Mouse (Mus musculus) G1E (cell line): ENCODE data around the gene Tmem91. TPM values are rescaled to one million over a fixed set of nuclear protein-coding genes. Genes with fewer than 3 reads are reported as not detected.

Experiments
- ATAC-seq: 2 replicates; pipeline ENCODE4 v1.8.0; 2016; ENCODE audit warnings: mild to moderate bottlenecking; ENCODE audit not compliant: insufficient number of reproducible peaks, poor library complexity, low FRiP score, severe bottlenecking; ENCODE audit errors: extremely low read depth
- DNase-seq: peaks from one replicate; pipeline ENCODE4 v3.0.0; 2012; ENCODE audit warnings: low spot score
- H3K27me3 ChIP-seq: 2 replicates; pipeline ENCODE4 v1.6.1; 2012; ENCODE audit warnings: mild to moderate bottlenecking, low read length, inconsistent platforms; ENCODE audit not compliant: insufficient read depth
- H3K36me3 ChIP-seq: replicated peaks from 2 replicates; pipeline ENCODE3; 2012; ENCODE audit warnings: mild to moderate bottlenecking, inconsistent platforms
- H3K4me1 ChIP-seq: 2 replicates; pipeline ENCODE4 v1.6.1; 2012; ENCODE audit warnings: low read depth, low read length, inconsistent platforms, mixed read lengths; ENCODE audit not compliant: insufficient read depth
- H3K4me3 ChIP-seq: 2 replicates; pipeline ENCODE4 v1.5.1; 2012; ENCODE audit warnings: low read depth, mild to moderate bottlenecking, inconsistent platforms, low read length, moderate library complexity, mixed read lengths
- H3K9me3 ChIP-seq: replicated peaks from 2 replicates; pipeline ENCODE4 v1.6.1; 2012; ENCODE audit warnings: inconsistent platforms
- CTCF ChIP-seq: IDR thresholded peaks from 2 replicates; pipeline ENCODE4 v1.5.1; 2012; ENCODE audit warnings: low read depth, low read length, inconsistent platforms, mixed read lengths
- GATA1 ChIP-seq: IDR thresholded peaks from 2 replicates; pipeline ENCODE4 v1.6.1; 2012; ENCODE audit warnings: borderline replicate concordance, low read length, inconsistent platforms, mixed read lengths
- GATA2 ChIP-seq: IDR thresholded peaks from 2 replicates; pipeline ENCODE4 v1.6.1; 2012; ENCODE audit warnings: low read depth, low read length, inconsistent platforms, borderline replicate concordance
- POLR2AphosphoS5 ChIP-seq: IDR thresholded peaks from 2 replicates; pipeline ENCODE4 v1.6.1; 2012; ENCODE audit warnings: low read depth, low read length, inconsistent platforms; ENCODE audit not compliant: insufficient replicate concordance
- TAL1 ChIP-seq: conservative IDR thresholded peaks from 2 replicates; pipeline ENCODE4 v1.6.1; 2012; ENCODE audit warnings: low read depth, low read length, inconsistent platforms, mixed read lengths
- polyA plus RNA-seq: library from polyadenylated mRNA; stranded (reverse); fragments of >175 nt; gene quantifications from 2 replicates; pipeline ENCODE4 v1.2.3, GENCODE M21; 2012
- total RNA-seq, 2 experiments: library from RNA; stranded (forward) in 1 of 2; stranded (reverse) in 1 of 2; fragments of 200-1000 nt in 1 of 2; fragments of >200 nt in 1 of 2; fragmentation: Nextera tagmentation in 1 of 2; gene quantifications; 2 replicates each; pipeline ENCODE4 v1.2.3; 2014 to 2017

The Tmem91 gene
- total and polyA plus RNA-seq, 3 experiments = 2.2 to 8.6 (median 3.6) TPM

DNA sequence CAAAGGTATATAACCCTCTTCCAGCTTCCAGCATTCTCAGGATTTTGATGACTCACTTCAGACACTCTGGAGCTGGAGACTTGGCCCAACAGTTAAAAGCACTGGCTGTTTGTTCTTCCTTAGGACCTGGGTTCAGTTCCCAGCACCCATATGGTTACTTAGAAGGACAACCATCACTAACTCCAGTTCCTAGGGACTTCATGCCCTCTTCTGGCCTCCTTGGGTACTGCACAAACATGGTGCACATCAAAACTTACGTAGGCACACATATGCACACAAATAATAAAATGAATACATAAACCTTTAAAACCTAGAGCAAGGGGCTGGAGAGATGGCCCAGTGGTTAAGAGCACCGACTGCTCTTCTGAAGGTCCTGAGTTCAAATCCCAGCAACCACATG, 27.4 kb upstream of the Tmem91 start:
- ATAC-seq (no peak), DNase-seq (no peak)
- Histone ChIP-seq H3K9me3 (peaks cover 21% of the 10 kb centered on the region), H3K4me3 (no peak overlapping the region), H3K36me3 (peaks cover 97% of the 10 kb centered on the region), H3K27me3 (no peaks in the 10 kb centered on the region), H3K4me1 (peaks cover 46% of the 10 kb centered on the region)
- TF ChIP-seq GATA2 (no peak), CTCF (0 out of 2 replicates have a peak, but pooled peaks have one; percentile 6), GATA1 (no peak), TAL1 (no peak), POLR2AphosphoS5 (no peak)

DNA sequence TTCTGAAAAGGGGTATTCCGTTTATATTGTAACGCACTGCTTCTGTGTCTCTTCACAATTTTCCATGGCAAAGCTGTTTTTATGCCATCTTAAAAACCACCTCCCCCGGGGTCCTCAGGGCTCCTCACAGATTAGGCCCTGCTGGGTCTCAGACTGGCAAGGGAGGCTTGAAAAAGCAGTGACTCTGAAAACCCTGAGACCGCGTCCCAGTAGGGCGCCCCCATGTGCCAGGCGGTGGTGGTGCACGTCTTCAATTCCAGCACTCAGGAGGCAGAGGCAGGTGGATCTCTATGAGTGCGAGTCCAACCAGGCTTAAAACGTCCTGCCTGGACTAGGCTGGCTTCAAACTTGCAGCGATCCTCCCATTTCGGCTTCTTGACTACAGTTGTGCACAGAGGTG, 25.8 kb upstream of the Tmem91 start:
- H3K4me1 ChIP-seq = peaks cover 39% of the 10 kb centered on the region
- no peak overlapping the region; the same call in 1 of the 2 replicates for H3K4me3 ChIP-seq
- DNase-seq = no peak
- peaks cover 21% of the 10 kb centered on the region for H3K9me3 ChIP-seq
- peaks cover 95% of the 10 kb centered on the region for H3K36me3 ChIP-seq
- no peak for ATAC-seq
- no peaks in the 10 kb centered on the region for H3K27me3 ChIP-seq
- 0 out of 2 replicates have a peak, but pooled peaks have one; percentile 30 for TF ChIP-seq POLR2AphosphoS5
- no peak for TF ChIP-seq TAL1
- TF ChIP-seq CTCF = peak; percentile 29; the same call in 1 of the 2 replicates

DNA sequence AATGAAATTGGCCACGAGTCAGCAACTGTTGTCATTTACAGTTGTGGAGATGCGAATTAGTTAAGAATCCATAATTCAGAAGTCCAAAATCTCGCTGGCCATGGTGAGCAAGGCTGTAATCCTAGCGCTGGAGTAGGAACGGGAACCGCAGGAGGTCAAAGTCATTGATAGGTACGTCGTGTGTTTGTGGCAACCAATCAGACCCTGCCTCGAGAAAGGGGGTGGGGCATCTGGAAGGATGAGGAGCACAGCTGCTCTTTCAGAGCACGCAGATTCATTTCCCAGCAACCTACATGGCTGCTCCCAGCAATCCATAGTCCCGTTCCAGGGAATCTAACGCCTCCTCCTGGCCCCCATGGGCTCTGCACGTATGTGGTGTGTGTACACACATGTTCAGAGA, 24.9 kb upstream of the Tmem91 start:
- H3K4me3 ChIP-seq = no peak overlapping the region

DNA sequence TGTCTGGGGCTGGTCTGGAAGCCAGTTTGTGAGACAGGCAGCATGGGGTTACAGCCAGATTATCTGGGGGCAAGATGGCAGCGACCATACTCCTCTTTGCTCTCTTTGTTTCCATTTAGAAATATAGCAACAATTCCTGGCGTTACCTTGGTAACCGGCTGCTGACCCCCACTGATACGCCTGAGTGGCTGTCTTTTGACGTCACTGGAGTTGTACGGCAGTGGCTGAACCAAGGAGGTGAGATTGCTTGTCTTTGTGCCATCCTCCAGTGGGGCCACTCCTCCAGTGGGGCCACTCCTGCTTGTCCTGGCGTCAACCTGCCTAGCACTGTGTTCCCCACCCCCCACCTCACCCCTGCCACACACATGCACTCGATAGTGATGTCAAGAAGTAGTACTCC, 19.1 kb upstream of the Tmem91 start:
- Histone ChIP-seq H3K4me3 (no peak overlapping the region; the same call in 1 of the 2 replicates), H3K4me1 (peaks cover 69% of the 10 kb centered on the region), H3K36me3 (peaks cover 94% of the 10 kb centered on the region), H3K9me3 (peaks cover 3% of the 10 kb centered on the region; the same call in 1 of the 2 replicates), H3K27me3 (no peaks in the 10 kb centered on the region)
- ATAC-seq (no peak), DNase-seq (no peak)
- no peak for TF ChIP-seq GATA1
- no peak for TF ChIP-seq GATA2
- no peak for TF ChIP-seq TAL1
- TF ChIP-seq CTCF = no peak
- TF ChIP-seq POLR2AphosphoS5 = no peak

More for the DNA sequence above, 24.9 kb upstream of the Tmem91 start:
- Histone ChIP-seq H3K9me3 (peaks cover 21% of the 10 kb centered on the region), H3K27me3 (no peaks in the 10 kb centered on the region), H3K36me3 (peaks cover 95% of the 10 kb centered on the region), H3K4me1 (peaks cover 39% of the 10 kb centered on the region)
- DNase-seq (no peak), ATAC-seq (no peak)
- no peak for TF ChIP-seq GATA1
- TF ChIP-seq GATA2 = no peak
- TF ChIP-seq TAL1 = no peak
- TF ChIP-seq CTCF = no peak
- TF ChIP-seq POLR2AphosphoS5 = no peak

DNA sequence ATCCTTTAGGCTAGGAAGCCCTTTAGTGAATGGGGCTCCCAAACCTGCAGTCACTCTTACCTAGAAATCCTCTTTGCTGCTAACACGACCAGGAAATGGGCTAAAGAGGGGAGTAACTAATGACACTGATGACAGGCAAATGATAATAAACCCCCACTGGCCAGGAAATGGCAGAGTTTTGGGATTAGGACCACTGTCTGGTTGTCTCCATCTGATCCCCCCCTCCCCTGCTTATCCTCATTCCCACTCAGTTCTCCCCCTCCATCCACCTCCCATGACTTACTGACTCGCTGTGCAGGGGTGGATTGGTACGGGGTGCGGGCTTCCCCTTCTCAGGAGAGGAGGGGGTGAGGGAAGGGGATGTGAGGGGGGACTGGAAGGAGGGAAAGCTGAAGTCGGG, 15.1 kb upstream of the Tmem91 start:
- DNase-seq = no peak
- ATAC-seq = no peak

DNA sequence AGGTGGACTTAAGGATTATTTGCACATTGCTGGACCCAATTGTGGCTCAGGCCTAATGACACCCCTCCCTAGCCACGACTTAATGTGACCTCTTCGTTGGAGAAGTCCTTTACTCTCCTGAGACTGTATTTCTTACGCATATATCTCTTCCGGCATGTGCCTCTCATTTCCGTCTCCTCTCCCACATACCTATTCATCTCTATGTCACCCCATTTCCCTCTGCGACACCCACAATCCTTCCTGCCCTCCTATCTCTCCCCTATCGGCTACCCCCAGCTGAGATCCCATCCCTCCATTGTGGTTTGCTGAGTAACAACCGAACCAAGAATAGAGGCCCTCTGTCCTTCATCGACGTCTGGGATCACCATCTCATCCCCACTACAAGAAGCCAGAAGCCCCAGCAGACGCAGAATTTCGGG, 14.6 kb upstream of the Tmem91 start:
- Histone ChIP-seq H3K4me3 (peak overlapping the region; percentile 95), H3K27me3 (no peaks in the 10 kb centered on the region), H3K9me3 (no peaks in the 10 kb centered on the region), H3K4me1 (peaks cover 66% of the 10 kb centered on the region), H3K36me3 (peaks cover 75% of the 10 kb centered on the region)
- ATAC-seq (peak; percentile 15; the same call in 1 of the 2 replicates), DNase-seq (no peak)
- TF ChIP-seq GATA1 (no peak), CTCF (no peak)

More for the DNA sequence above, 15.1 kb upstream of the Tmem91 start:
- no peaks in the 10 kb centered on the region for H3K27me3 ChIP-seq
- TF ChIP-seq CTCF (no peak), POLR2AphosphoS5 (no peak), GATA2 (no peak), GATA1 (no peak), TAL1 (no peak)
- H3K36me3 ChIP-seq = peaks cover 75% of the 10 kb centered on the region
- H3K4me3 ChIP-seq = peak overlapping the region; percentile 95
- peaks cover 66% of the 10 kb centered on the region for H3K4me1 ChIP-seq
- no peaks in the 10 kb centered on the region for H3K9me3 ChIP-seq
